Mouse (Mus musculus): Measurements from ENCODE around the gene Esrrg. TPM values are rescaled to one million over a fixed set of nuclear protein-coding genes. Genes with fewer than 3 reads are reported as not detected.

The Esrrg gene
- total and polyA plus RNA-seq, 2 experiments: 1.1 to 4.2 TPM

- no peaks in the 10 kb centered on the region for H3K36me3 ChIP-seq (ENCODE audit: control insufficient read depth, insufficient read depth, low read length)
- H3K9ac ChIP-seq (ENCODE audit: low read depth, low read length): no peak overlapping the region
- WGBS: 79% methylated on average over 5 of the region's 5 CpGs
- H3K79me2 ChIP-seq (ENCODE audit: control insufficient read depth, insufficient read depth, low read length): no peaks in the 10 kb centered on the region
- no peak overlapping the region for H3K4me3 ChIP-seq (ENCODE audit: insufficient read depth, low read depth, low read length)
- no peaks in the 10 kb centered on the region for H3K27me3 ChIP-seq (ENCODE audit: control insufficient read depth, insufficient read depth, low read length)
- no peak for TF ChIP-seq CTCF (IDR thresholded peaks at IDR 0.05; ENCODE audit: low read depth, low read length)
- TF ChIP-seq POLR2A (IDR thresholded peaks at IDR 0.05; ENCODE audit: extremely low read depth, insufficient read depth, low read length): no peak
- no peak for DNase-seq (ENCODE audit: extremely low read depth, low read depth, low spot score)
- no peaks in the 10 kb centered on the region for H3K4me1 ChIP-seq (ENCODE audit: control insufficient read depth, insufficient read depth, low read length)
- H3K27ac ChIP-seq (replicated peaks; ENCODE audit: insufficient read depth, low read depth, low read length): no peak overlapping the region
Observed at GRCm38 (mm10) chr1:187803566-187803965, 195.0 kb downstream of the Esrrg start.

DNA sequence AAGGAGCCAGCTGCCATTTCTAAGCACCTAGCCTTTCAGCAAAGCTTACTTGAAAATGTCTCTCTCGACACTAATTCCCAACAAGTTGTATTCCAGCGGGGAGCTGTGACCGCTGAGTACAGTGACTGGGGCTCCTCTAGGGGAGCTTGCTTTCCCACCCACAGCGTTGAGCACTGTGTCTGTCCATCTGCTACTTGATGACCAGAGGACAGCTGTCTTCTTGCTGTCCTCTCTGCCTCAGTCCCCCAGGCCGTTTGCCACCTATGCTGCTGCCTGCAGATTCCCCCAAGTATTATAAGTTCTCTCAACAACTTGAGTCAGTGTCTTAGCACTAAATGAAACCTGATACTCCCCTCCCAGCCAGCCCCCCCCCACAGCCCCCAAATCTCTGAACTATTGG, 195.4 kb downstream of the Esrrg start:
- Histone ChIP-seq H3K9ac (ENCODE audit: low read depth, low read length) (no peak overlapping the region), H3K4me3 (ENCODE audit: insufficient read depth, low read depth, low read length) (no peak overlapping the region), H3K4me1 (ENCODE audit: control insufficient read depth, insufficient read depth, low read length) (no peaks in the 10 kb centered on the region), H3K27me3 (ENCODE audit: control insufficient read depth, insufficient read depth, low read length) (no peaks in the 10 kb centered on the region), H3K79me2 (ENCODE audit: control insufficient read depth, insufficient read depth, low read length) (no peaks in the 10 kb centered on the region), H3K27ac (replicated peaks; ENCODE audit: insufficient read depth, low read depth, low read length) (no peak overlapping the region), H3K36me3 (ENCODE audit: control insufficient read depth, insufficient read depth, low read length) (no peaks in the 10 kb centered on the region)
- no peak for TF ChIP-seq POLR2A (IDR thresholded peaks at IDR 0.05; ENCODE audit: extremely low read depth, insufficient read depth, low read length)
- TF ChIP-seq CTCF (IDR thresholded peaks at IDR 0.05; ENCODE audit: low read depth, low read length): no peak
- WGBS: 53% methylated on average over 5 of the region's 5 CpGs
- no peak for DNase-seq (ENCODE audit: extremely low read depth, low read depth, low spot score)

- WGBS: 87% methylated on average over 6 of the region's 6 CpGs
- no peak for TF ChIP-seq POLR2A (IDR thresholded peaks at IDR 0.05; ENCODE audit: extremely low read depth, insufficient read depth, low read length)
- TF ChIP-seq CTCF (IDR thresholded peaks at IDR 0.05; ENCODE audit: low read depth, low read length): no peak
Observed at GRCm38 (mm10) chr1:187805001-187805400, 196.4 kb downstream of the Esrrg start.

DNA sequence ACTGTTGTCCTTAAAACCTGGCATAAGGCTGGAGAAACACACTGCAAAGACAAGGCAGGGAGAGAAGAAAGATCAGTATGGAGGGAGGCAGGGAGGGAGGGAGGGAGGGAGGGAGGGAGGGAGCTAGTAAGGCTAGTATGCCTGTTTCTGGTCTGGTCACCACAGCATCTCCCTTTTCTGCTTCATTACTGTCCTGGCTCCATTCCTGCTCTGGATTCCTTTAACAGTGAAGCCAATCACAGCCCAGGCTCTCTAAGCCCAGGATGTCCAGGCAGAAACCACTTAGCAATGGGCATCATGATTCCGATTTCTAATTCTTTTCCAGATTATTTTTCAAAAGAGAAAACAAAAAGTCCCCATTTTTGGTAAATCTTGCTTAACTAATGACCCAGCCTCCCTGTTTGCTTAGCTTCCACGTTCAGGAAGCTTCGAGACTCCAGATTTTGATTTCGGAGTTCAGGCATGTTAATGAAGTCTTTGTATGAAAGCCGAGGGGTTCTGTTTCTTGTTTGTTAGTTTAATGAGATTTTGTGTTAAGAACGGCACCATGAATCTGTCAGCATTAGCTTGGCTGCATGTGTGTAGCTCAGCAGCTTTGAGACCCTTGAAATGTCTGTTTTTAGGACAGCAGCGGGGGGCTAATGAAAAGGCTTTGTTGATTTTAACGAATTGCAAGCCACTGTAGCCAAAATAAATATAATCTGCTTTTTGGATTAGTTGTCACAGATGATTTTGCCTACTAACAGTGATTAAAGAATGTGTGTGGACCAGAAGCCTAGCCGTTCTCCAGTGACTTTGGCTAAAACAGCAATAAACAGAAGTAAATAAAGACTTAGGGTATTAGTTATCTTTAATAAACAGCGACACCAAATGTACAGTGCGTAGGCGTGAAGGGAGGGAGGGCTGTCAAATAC, 199.1 kb downstream of the Esrrg start:
- 79% methylated on average over 12 of the region's 12 CpGs for WGBS
- no peak overlapping the region for H3K9ac ChIP-seq (ENCODE audit: low read depth, low read length)
- no peaks in the 10 kb centered on the region for H3K36me3 ChIP-seq (ENCODE audit: control insufficient read depth, insufficient read depth, low read length)

More at GRCm38 (mm10) chr1:187805001-187805400, 196.4 kb downstream of the Esrrg start:
- no peaks in the 10 kb centered on the region for H3K36me3 ChIP-seq (ENCODE audit: control insufficient read depth, insufficient read depth, low read length)
- no peak overlapping the region for H3K9ac ChIP-seq (ENCODE audit: low read depth, low read length)
- H3K4me3 ChIP-seq (ENCODE audit: insufficient read depth, low read depth, low read length): no peak overlapping the region
- no peaks in the 10 kb centered on the region for H3K27me3 ChIP-seq (ENCODE audit: control insufficient read depth, insufficient read depth, low read length)
- H3K27ac ChIP-seq (replicated peaks; ENCODE audit: insufficient read depth, low read depth, low read length): no peak overlapping the region
- no peaks in the 10 kb centered on the region for H3K79me2 ChIP-seq (ENCODE audit: control insufficient read depth, insufficient read depth, low read length)
- no peaks in the 10 kb centered on the region for H3K4me1 ChIP-seq (ENCODE audit: control insufficient read depth, insufficient read depth, low read length)
- DNase-seq (ENCODE audit: extremely low read depth, low read depth, low spot score): no peak

DNA sequence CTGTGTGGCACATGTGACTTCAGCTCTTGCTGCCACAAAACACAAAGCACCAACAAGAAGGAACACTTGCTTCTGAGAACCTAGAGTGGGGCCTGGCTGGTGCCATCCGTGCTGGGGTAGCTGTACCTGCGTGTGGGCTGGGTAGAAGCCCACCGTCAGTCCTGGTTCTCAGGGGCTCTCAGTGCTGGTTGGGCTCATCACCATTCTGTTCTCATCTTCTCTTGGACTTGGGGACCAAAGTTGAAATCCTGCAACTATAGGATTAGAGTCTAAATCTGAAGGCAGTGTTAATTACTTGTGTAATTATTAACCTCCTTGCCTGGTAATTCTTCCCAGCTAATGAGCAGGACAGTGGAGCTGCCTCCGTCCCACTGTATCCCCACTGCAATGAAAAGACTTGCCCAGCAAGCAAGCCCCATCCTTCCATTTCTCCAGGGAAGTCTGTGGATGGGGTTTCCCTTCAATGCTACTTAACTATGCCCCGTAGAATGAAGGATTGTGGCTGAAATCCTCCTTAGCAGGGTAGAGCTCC, 199.9 kb downstream of the Esrrg start:
- WGBS: 89% methylated on average over 5 of the region's 5 CpGs
- Histone ChIP-seq H3K9ac (ENCODE audit: low read depth, low read length) (no peak overlapping the region), H3K36me3 (ENCODE audit: control insufficient read depth, insufficient read depth, low read length) (no peaks in the 10 kb centered on the region), H3K79me2 (ENCODE audit: control insufficient read depth, insufficient read depth, low read length) (no peaks in the 10 kb centered on the region), H3K4me1 (ENCODE audit: control insufficient read depth, insufficient read depth, low read length) (no peaks in the 10 kb centered on the region), H3K27me3 (ENCODE audit: control insufficient read depth, insufficient read depth, low read length) (no peaks in the 10 kb centered on the region), H3K27ac (replicated peaks; ENCODE audit: insufficient read depth, low read depth, low read length) (no peak overlapping the region), H3K4me3 (ENCODE audit: insufficient read depth, low read depth, low read length) (no peak overlapping the region)
- no peak for DNase-seq (ENCODE audit: extremely low read depth, low read depth, low spot score)
- TF ChIP-seq POLR2A (IDR thresholded peaks at IDR 0.05; ENCODE audit: extremely low read depth, insufficient read depth, low read length) (no peak), CTCF (IDR thresholded peaks at IDR 0.05; ENCODE audit: low read depth, low read length) (no peak)

More for the DNA sequence above, 199.1 kb downstream of the Esrrg start:
- Histone ChIP-seq H3K27me3 (ENCODE audit: control insufficient read depth, insufficient read depth, low read length) (no peaks in the 10 kb centered on the region), H3K4me1 (ENCODE audit: control insufficient read depth, insufficient read depth, low read length) (no peaks in the 10 kb centered on the region), H3K27ac (replicated peaks; ENCODE audit: insufficient read depth, low read depth, low read length) (no peak overlapping the region), H3K79me2 (ENCODE audit: control insufficient read depth, insufficient read depth, low read length) (no peaks in the 10 kb centered on the region), H3K4me3 (ENCODE audit: insufficient read depth, low read depth, low read length) (no peak overlapping the region)
- no peak for DNase-seq (ENCODE audit: extremely low read depth, low read depth, low spot score)
- TF ChIP-seq POLR2A (IDR thresholded peaks at IDR 0.05; ENCODE audit: extremely low read depth, insufficient read depth, low read length) (no peak), CTCF (IDR thresholded peaks at IDR 0.05; ENCODE audit: low read depth, low read length) (no peak)

- Histone ChIP-seq H3K27ac (replicated peaks; ENCODE audit: insufficient read depth, low read depth, low read length) (no peak overlapping the region), H3K4me3 (ENCODE audit: insufficient read depth, low read depth, low read length) (no peak overlapping the region), H3K9ac (ENCODE audit: low read depth, low read length) (no peak overlapping the region), H3K4me1 (ENCODE audit: control insufficient read depth, insufficient read depth, low read length) (no peaks in the 10 kb centered on the region), H3K79me2 (ENCODE audit: control insufficient read depth, insufficient read depth, low read length) (no peaks in the 10 kb centered on the region), H3K36me3 (ENCODE audit: control insufficient read depth, insufficient read depth, low read length) (no peaks in the 10 kb centered on the region), H3K27me3 (ENCODE audit: control insufficient read depth, insufficient read depth, low read length) (no peaks in the 10 kb centered on the region)
- 47% methylated on average over 3 of the region's 3 CpGs for WGBS
- DNase-seq (ENCODE audit: extremely low read depth, low read depth, low spot score): peak; percentile 51
- no peak for TF ChIP-seq POLR2A (IDR thresholded peaks at IDR 0.05; ENCODE audit: extremely low read depth, insufficient read depth, low read length)
Observed at GRCm38 (mm10) chr1:187809546-187809945, 201.0 kb downstream of the Esrrg start.

Data from liver, adult 2 months (tissue).